Mouse (Mus musculus): Measurements from ENCODE around the gene Telo2. TPM values are rescaled to one million over a fixed set of nuclear protein-coding genes. Genes with fewer than 3 reads are reported as not detected.

Gene Telo2
- polyA plus RNA-seq, 1 experiment from 2014 or later = 55.5 TPM

DNA sequence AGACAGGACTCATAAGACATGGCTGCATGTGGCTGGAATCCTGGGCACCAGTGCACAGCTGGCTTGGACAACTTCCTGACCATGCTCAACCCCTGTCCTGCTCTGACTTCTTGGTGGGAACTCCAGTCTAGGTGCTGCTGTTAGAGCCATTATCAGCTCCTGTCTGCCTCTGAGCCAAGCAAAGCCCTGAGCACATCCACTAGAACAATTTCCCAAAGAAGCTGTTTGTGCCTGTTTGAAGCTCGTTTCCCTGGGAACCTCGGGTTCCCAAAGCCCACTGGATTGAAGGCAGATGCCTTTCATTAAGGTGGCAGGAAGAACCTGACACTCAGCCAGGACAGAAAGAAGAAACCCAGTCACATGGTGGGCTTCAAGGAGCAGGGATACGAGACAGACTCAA, 4.6 kb upstream of the Telo2 start, which contains the start of gene Ptx4:
TSS of gene Ptx4 (plus strand) at position 355 of the 400 bp plus-strand sequence.
- Histone ChIP-seq H3K27ac (replicated peaks) (no peak within 1 kb of the TSS), H3K4me1 (peaks cover 17% of the 10 kb centered on the region), H3K9me3 (no peaks in the 10 kb centered on the region), H3K27me3 (replicated peaks; ENCODE audit: low read depth, poor library complexity, severe bottlenecking) (no peaks in the 10 kb centered on the region), H3K36me3 (replicated peaks) (no peaks in the 10 kb centered on the region), H3K4me3 (no peak within 1 kb of the TSS)
- peak; percentile 30 for DNase-seq (ENCODE audit: low spot score)
- WGBS = 41% methylated on average over 3 of the region's 3 CpGs

DNA sequence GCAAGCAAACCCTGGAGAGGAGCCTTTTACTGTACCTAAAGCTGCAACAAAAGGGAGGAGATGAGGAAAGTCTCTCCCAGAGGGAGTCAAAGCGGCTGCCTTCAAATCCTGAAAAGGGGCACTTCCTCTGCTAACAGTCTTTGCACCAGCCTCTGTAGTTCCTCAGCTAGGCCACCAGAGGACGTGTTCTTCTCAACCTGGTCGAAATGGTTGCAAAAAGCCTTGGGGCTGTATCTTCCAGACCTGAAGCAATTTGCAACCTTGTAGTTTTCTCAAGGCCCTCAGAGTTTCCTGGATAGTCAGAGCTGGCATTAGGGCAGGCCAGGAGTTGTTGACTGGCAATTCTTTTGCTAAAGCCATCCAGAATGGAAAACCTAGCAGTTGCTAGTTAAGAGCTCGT, 1.5 kb upstream of the Telo2 start:
- Histone ChIP-seq H3K27me3 (replicated peaks; ENCODE audit: low read depth, poor library complexity, severe bottlenecking) (no peaks in the 10 kb centered on the region), H3K27ac (replicated peaks) (no peak overlapping the region), H3K4me1 (peaks cover 29% of the 10 kb centered on the region), H3K4me3 (no peak overlapping the region), H3K9me3 (no peaks in the 10 kb centered on the region), H3K36me3 (replicated peaks) (peaks cover 21% of the 10 kb centered on the region)
- 33% methylated on average over 4 of the region's 4 CpGs for WGBS
- no peak for DNase-seq (ENCODE audit: low spot score)

DNA sequence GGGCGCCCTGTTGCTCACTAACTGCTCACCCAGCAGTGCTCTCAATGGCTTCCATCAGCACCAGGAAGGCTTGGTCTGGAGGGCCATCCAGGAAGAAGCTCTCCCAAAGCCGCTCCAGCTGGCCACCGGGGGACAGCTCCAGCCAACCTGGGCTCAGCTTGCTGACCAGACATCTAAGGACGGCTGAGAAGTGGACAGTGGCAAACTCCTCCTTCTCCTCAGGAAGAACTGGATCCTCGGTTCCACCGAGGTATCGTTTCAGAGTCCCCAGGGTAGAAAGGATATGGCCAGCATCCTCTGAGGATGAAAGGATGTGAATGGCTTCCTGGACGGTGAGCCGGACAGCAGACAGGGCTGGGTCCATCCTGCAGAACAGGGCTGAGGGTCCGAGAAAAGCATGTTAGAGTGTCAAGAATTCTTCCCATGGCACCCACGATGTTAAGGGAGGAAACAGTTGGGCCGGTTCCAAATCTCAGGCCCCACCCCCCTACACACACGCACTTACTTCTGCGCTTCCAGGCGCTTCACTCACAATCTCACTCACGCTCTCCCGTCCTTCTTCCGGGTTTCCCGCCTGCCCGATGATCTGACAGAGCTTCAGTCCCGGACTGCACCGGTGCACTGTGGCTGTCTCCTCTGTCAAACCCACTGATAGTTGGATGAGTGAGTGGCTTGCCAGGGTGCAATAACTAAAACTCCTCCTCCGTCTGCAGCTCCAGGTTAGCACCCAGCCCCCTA, 690 bp downstream of the Telo2 start:
- Histone ChIP-seq H3K4me3 (peak overlapping the region; percentile 68), H3K4me1 (peaks cover 24% of the 10 kb centered on the region), H3K9me3 (no peaks in the 10 kb centered on the region), H3K27me3 (replicated peaks; ENCODE audit: low read depth, poor library complexity, severe bottlenecking) (no peaks in the 10 kb centered on the region), H3K27ac (replicated peaks) (peak overlapping the region; percentile 96), H3K36me3 (replicated peaks) (peaks cover 42% of the 10 kb centered on the region)
- no peak for DNase-seq (ENCODE audit: low spot score)
- 11% methylated on average over 23 of the region's 23 CpGs for WGBS

DNA sequence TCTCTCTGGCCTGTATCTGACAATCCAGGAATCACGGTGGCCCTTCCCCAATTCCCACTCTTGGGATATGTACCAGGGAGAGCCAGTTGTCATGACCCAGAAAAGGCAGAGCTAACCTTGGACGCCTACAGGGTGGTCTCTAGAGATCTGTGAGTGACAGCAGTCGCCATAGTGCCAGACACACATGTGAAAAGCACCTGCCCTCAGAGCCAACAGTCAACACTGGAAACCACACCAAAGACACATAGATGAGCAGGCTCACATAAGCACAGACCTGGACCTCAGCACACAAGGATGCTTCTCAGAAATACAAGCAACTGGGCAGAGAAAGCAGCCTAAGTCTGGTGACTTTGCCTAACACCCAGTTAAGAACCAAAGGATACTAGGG, 3.4 kb downstream of the Telo2 start:
- no peaks in the 10 kb centered on the region for H3K27me3 ChIP-seq (replicated peaks; ENCODE audit: low read depth, poor library complexity, severe bottlenecking)
- H3K4me3 ChIP-seq = no peak overlapping the region
- 83% methylated on average over 3 of the region's 3 CpGs for WGBS
- H3K9me3 ChIP-seq = no peaks in the 10 kb centered on the region
- no peak for DNase-seq (ENCODE audit: low spot score)
- peaks cover 69% of the 10 kb centered on the region for H3K36me3 ChIP-seq (replicated peaks)
- H3K4me1 ChIP-seq = peaks cover 24% of the 10 kb centered on the region
- H3K27ac ChIP-seq (replicated peaks) = no peak overlapping the region

DNA sequence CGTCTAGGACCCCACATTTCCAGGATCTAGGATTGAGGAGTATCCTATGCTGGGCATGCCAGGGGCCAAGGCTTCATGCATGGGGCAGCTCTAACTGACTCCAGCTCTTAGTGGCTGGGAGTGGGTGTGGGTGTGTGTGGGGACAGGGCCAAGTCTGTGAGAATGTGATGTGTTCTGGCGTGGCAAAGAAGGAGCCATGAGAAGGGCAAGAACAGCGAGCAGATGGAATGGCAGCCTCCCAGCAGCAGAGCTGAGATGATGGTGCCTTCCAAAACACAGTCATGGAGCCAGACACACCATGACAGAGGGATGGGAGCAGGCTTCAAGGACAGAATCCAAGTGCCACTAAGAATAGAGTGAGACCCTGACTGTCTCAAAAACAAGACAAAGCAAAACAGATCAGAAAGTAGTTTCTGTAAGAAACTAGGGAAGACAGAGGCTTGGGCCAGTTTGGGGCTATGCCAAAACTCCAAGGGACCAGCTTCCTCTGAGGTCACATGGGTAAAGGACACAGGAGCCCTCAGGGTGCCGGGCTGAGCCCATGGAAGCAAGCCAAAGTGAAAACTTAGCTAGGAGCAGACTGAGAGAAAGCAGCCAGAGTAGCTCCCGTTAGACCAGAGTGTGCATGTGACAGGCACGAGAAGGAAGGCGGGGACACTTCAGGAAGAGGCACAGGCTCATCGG, 3.9 kb downstream of the Telo2 start:
- 86% methylated on average over 8 of the region's 8 CpGs for WGBS
- H3K4me1 ChIP-seq = peaks cover 24% of the 10 kb centered on the region
- H3K36me3 ChIP-seq (replicated peaks) = peaks cover 74% of the 10 kb centered on the region
- no peaks in the 10 kb centered on the region for H3K27me3 ChIP-seq (replicated peaks; ENCODE audit: low read depth, poor library complexity, severe bottlenecking)
- H3K27ac ChIP-seq (replicated peaks) = no peak overlapping the region
- DNase-seq (ENCODE audit: low spot score) = no peak
- H3K9me3 ChIP-seq = no peaks in the 10 kb centered on the region
- H3K4me3 ChIP-seq = no peak overlapping the region

DNA sequence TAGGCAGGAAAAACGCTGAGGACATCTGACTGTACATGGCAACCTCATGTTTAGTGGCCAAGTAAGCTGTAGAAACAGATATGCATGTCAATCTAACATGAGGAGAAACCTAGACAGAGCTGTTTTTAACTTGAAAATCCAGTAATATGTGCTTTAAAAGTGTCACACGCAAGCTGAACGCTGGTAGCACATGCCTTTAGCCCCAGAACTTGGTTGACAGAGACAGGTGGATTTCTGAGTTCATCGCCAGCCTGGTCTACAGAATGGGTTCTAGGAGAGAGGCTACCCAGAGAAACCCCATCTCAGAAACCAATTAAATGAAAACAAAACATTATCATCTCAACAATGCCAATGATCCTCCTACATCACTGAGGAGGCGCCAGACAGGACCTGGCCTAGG, 4.5 kb downstream of the Telo2 start:
- Histone ChIP-seq H3K27me3 (replicated peaks; ENCODE audit: low read depth, poor library complexity, severe bottlenecking) (no peaks in the 10 kb centered on the region), H3K27ac (replicated peaks) (no peak overlapping the region), H3K4me3 (no peak overlapping the region), H3K9me3 (no peaks in the 10 kb centered on the region), H3K36me3 (replicated peaks) (peaks cover 81% of the 10 kb centered on the region), H3K4me1 (peaks cover 20% of the 10 kb centered on the region)
- WGBS = 90% methylated on average over 5 of the region's 5 CpGs
- no peak for DNase-seq (ENCODE audit: low spot score)

DNA sequence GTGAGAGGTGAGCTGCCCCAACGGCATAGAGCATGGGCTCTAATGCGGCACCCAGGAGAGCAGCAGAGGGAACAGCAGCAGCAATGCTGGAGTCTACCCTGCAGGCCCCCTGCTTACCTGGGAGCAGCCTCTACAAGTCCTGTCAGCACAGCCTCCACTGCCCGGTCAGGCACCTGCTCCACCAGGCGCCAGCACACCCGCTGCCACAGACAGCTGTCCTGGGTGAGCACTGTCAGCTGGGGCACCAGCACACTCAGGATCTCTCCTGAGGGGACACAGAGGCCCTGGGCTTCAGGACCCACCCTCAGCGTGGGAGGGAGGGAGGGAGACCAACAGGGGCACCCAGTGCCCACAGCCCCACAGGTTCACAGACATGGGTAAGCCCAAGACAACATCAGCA, 5.2 kb downstream of the Telo2 start:
- no peaks in the 10 kb centered on the region for H3K9me3 ChIP-seq
- DNase-seq (ENCODE audit: low spot score) = no peak
- H3K4me3 ChIP-seq = no peak overlapping the region
- H3K27me3 ChIP-seq (replicated peaks; ENCODE audit: low read depth, poor library complexity, severe bottlenecking) = no peaks in the 10 kb centered on the region
- H3K36me3 ChIP-seq (replicated peaks) = peaks cover 87% of the 10 kb centered on the region
- H3K27ac ChIP-seq (replicated peaks) = no peak overlapping the region
- 91% methylated on average over 6 of the region's 6 CpGs for WGBS
- H3K4me1 ChIP-seq = peaks cover 14% of the 10 kb centered on the region

DNA sequence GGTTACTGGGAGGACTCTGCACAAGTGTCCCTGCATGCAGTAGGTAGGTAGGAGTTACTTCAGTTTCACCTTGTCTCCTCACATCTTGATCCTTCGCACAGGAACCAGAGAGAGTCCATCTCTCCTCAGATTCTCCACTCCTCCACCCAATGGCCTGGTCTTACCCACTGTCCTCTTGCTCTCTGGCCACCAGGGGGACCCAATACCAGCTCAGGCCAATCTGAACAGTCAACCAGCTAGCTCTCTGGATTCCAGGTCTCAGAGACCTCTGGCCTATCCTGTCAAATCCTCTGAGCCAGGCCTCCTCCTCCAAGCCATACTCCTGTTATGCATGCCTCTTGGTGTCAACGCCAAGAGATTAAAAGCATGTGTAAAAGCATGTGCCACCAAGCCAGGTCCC, 6.2 kb downstream of the Telo2 start:
- WGBS = 83% methylated on average over 2 of the region's 2 CpGs
- peaks cover 4% of the 10 kb centered on the region for H3K4me1 ChIP-seq
- peak; percentile 55 for DNase-seq (ENCODE audit: low spot score)
- no peaks in the 10 kb centered on the region for H3K9me3 ChIP-seq
- H3K27ac ChIP-seq (replicated peaks) = no peak overlapping the region
- peaks cover 97% of the 10 kb centered on the region for H3K36me3 ChIP-seq (replicated peaks)
- no peaks in the 10 kb centered on the region for H3K27me3 ChIP-seq (replicated peaks; ENCODE audit: low read depth, poor library complexity, severe bottlenecking)
- H3K4me3 ChIP-seq = no peak overlapping the region

DNA sequence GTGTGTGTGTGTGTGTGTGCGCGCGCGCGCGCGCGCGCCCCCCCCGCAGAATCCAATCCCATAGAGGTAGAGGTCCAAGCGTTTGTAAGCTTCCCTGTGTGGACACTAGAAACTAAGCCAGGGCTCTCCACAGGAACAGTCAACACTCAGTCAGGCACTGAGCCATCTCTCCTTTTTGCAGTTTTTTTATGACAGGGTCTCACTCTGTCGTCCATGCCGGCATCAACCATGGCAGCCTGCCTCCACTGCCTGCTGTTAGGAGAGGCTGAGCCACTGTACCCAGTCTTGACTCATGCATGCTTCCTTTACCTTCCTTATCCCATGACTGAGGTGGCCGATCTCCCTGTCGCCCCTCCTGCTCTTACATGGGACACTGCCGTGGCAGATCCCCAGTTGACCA, 8.0 kb downstream of the Telo2 start:
- WGBS = 96% methylated on average over 16 of the region's 16 CpGs
- Histone ChIP-seq H3K36me3 (replicated peaks) (peaks cover 99% of the 10 kb centered on the region), H3K4me3 (no peak overlapping the region)

DNA sequence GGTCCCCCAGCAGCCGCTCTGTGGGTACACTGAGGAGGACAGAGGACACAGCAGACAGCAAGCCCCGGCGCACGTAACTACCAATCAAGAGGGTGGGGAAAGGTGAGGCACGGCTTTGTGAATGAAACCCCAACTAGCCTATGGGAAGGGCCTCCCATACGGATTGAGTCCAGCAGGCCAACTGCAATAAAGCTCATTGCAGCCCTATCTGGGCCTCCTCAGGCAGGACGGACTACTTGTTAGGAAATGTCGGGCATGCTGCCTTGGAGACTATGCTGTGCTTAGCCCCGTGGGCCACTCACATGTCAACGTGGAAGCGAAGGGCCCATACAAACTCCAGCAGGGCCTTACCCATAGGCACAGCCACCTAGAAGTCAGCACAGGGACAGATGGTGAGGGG, 14.4 kb downstream of the Telo2 start:
- peaks cover 95% of the 10 kb centered on the region for H3K36me3 ChIP-seq (replicated peaks)
- no peak for DNase-seq (ENCODE audit: low spot score)
- no peaks in the 10 kb centered on the region for H3K27me3 ChIP-seq (replicated peaks; ENCODE audit: low read depth, poor library complexity, severe bottlenecking)
- H3K9me3 ChIP-seq = no peaks in the 10 kb centered on the region
- H3K4me3 ChIP-seq = no peak overlapping the region
- no peak overlapping the region for H3K27ac ChIP-seq (replicated peaks)
- H3K4me1 ChIP-seq = no peaks in the 10 kb centered on the region
- 93% methylated on average over 11 of the region's 11 CpGs for WGBS

More for the DNA sequence above, 8.0 kb downstream of the Telo2 start:
- H3K4me1 ChIP-seq = no peaks in the 10 kb centered on the region
- no peak for DNase-seq (ENCODE audit: low spot score)
- H3K9me3 ChIP-seq = no peaks in the 10 kb centered on the region
- H3K27me3 ChIP-seq (replicated peaks; ENCODE audit: low read depth, poor library complexity, severe bottlenecking) = no peaks in the 10 kb centered on the region
- no peak overlapping the region for H3K27ac ChIP-seq (replicated peaks)

DNA sequence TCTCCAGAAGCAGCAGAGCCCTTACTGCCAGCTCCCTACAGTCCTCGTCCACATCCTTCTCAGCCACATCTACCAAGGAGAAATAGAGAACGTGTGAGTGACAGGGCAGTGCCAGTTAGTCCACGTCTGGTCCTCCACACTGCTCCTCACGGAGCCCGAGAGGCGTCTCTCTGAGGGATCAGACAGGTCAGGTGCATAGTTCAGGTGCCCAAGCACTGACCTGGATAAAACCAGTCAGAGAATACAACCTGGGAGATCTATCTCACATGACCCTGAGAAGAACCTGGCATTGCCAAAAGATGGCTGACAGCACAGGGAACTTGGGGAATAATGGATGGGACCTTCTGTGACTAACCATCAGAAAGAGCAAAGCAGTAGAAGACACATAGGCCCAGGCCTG, 15.7 kb downstream of the Telo2 start:
- no peak for DNase-seq (ENCODE audit: low spot score)
- no peaks in the 10 kb centered on the region for H3K27me3 ChIP-seq (replicated peaks; ENCODE audit: low read depth, poor library complexity, severe bottlenecking)
- H3K4me1 ChIP-seq = no peaks in the 10 kb centered on the region
- H3K4me3 ChIP-seq = no peak overlapping the region
- peaks cover 90% of the 10 kb centered on the region for H3K36me3 ChIP-seq (replicated peaks)
- WGBS = 95% methylated on average over 6 of the region's 6 CpGs
- H3K27ac ChIP-seq (replicated peaks) = no peak overlapping the region
- no peaks in the 10 kb centered on the region for H3K9me3 ChIP-seq

DNA sequence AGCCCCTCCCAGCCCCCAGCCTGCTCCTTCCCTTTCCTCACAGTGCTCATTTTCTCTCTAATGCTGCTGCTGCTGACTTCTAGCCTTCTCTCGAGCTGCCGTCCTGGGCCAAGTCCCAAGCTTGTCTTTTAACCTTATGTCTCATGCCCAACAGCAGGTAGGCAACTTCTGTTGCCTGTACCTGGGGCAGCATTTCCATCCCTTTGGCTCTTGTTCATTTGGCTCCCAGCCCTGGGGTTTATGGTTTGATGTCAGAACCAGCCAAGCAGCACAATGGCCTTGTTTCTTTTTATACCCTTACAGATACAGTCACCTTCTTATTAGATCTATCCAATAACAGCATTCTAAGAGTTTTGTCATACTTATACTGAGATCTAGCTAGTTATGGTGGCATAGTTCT, 19.5 kb downstream of the Telo2 start:
- H3K9me3 ChIP-seq = no peaks in the 10 kb centered on the region
- no peak overlapping the region for H3K27ac ChIP-seq (replicated peaks)
- no peak for DNase-seq (ENCODE audit: low spot score)
- no peak overlapping the region for H3K4me3 ChIP-seq
- 92% methylated on average over 2 of the region's 2 CpGs for WGBS
- H3K27me3 ChIP-seq (replicated peaks; ENCODE audit: low read depth, poor library complexity, severe bottlenecking) = no peaks in the 10 kb centered on the region
- peaks cover 86% of the 10 kb centered on the region for H3K36me3 ChIP-seq (replicated peaks)
- no peaks in the 10 kb centered on the region for H3K4me1 ChIP-seq

DNA sequence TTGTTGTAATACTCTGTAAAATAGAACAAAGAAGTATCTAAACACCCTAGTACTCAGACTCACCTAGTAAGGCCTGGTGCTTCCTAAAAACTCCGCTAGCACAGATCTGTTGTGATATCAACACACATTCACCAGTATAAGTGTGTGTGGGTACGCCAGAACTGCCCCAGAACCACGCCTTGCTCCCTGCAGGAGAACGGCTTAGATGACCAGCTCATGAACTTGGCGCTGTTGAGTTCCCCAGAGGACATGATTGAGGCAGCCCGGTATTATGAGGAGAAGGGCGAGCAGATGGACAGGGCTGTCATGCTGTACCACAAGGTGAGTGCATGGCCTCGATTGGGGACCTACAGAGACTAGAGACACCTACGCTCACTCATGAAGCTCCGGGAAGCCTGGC, 25.3 kb downstream of the Telo2 start:
- H3K9me3 ChIP-seq = no peaks in the 10 kb centered on the region
- H3K36me3 ChIP-seq (replicated peaks) = peaks cover 77% of the 10 kb centered on the region
- no peak for DNase-seq (ENCODE audit: low spot score)
- H3K27ac ChIP-seq (replicated peaks) = no peak overlapping the region
- 93% methylated on average over 10 of the region's 10 CpGs for WGBS
- no peak overlapping the region for H3K4me3 ChIP-seq
- H3K27me3 ChIP-seq (replicated peaks; ENCODE audit: low read depth, poor library complexity, severe bottlenecking) = no peaks in the 10 kb centered on the region
- peaks cover 7% of the 10 kb centered on the region; the same call in 1 of the 2 replicates for H3K4me1 ChIP-seq

Measured in embryonic facial prominence, embryonic 10.5 days (tissue).